Mouse (Mus musculus): ENCODE measurements around the gene Ifih1. TPM values are rescaled to one million over a fixed set of nuclear protein-coding genes. Genes with fewer than 3 reads are reported as not detected.

The Ifih1 gene
- total RNA-seq (2021), result 1 to 10 TPM; 3.2 to 3.5 TPM

- peak in 1 of 2 experiments; percentile 18 for DNase-seq (ENCODE audit: low spot score in 2 of 2)
- intact Hi-C loops (cut with DNase I), result no loop called here
Observed at GRCm38 (mm10) chr2:62646014-62646645, at the start of gene Ifih1. TSS of gene Ifih1 (minus strand) at chr2:62646255.

- intact Hi-C loops (cut with DNase I), result no loop called here
- DNase-seq (ENCODE audit: low spot score in 2 of 2), result no peak
Observed at GRCm38 (mm10) chr2:62685934-62686333, 39.9 kb upstream of the Ifih1 start.

- DNase-seq (ENCODE audit: low spot score in 2 of 2), result no peak
- intact Hi-C loops (cut with DNase I), result no loop called here
Observed at GRCm38 (mm10) chr2:62684989-62685595, 39.0 kb upstream of the Ifih1 start.

- intact Hi-C loops (cut with DNase I), result no loop called here
- peak; percentile 62 to 63 for DNase-seq (ENCODE audit: low spot score in 2 of 2)
Observed at GRCm38 (mm10) chr2:62681667-62682066, 35.6 kb upstream of the Ifih1 start.

DNA sequence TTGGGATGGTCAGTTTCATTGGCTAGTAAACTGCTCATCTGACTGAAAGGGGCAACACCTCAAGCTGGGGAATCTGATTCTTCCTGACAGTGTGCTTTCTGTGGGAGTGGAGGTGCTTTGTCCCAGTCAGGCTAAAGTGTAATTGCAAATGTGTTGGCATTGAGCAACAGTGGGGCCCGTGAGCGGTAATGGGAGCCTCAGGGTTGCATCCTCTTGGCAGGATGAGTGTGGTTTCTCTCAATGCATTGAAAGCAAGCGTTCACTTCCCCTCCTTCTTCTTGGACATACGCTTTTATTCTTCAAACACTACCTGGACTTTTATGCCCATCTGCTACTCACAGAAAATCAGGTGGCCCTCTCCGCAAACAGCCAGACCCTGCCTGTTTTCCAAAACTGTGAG lies 26.7 kb upstream of the Ifih1 start:
- DNase-seq (ENCODE audit: low spot score in 2 of 2), result no peak
- intact Hi-C loops (cut with DNase I), result no loop called here

- intact Hi-C loops (cut with DNase I), result no loop called here
- no peak for DNase-seq (ENCODE audit: low spot score in 2 of 2)
Observed at GRCm38 (mm10) chr2:62670767-62671166, 24.7 kb upstream of the Ifih1 start.

GRCm38 (mm10) chr2:62670301-62670700 lies 24.2 kb upstream of the Ifih1 start:
- no peak for DNase-seq (ENCODE audit: low spot score in 2 of 2)
- intact Hi-C loops (cut with DNase I), result no loop called here

DNA sequence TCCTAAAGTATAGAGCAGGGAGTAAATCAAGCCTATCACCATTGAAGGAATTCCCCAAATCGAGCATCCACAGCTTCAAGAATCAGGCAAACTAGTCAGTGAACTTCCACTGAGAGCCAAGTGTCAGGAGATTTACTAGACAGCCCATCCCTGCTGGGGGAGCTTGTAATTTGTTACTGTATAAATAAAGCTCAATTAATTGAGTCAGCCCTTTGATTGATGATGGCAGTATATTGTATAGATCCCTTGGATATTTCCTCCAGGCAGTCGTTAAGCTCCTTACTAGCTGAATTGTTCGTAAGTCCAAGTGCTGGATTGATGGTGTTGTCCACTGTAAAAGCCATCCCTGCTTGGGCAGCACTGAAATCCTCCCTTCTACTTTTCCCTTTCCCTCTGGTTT lies 23.8 kb upstream of the Ifih1 start:
- intact Hi-C loops (cut with DNase I), result no loop called here
- no peak for DNase-seq (ENCODE audit: low spot score in 2 of 2)

DNA sequence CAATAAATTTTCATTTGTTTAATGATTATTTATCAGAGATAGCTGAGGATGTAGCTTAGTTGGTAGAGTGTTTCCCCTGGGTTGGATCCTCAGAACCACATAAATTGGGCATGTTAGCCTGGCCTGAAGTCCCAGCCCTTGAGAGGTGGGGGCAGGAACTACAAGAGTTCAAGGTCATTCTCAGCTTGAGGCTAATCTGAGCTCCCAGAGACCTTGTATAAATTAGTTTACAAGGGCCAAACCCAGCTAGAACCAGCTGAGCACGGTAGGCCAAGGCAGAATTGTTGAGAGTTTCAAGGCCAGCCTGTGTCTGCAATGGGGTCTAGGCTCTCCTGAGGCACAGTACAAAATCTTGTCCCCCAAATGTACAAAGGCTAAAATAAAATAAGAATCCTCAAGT lies 19.5 kb upstream of the Ifih1 start:
- DNase-seq (ENCODE audit: low spot score in 2 of 2), result no peak
- intact Hi-C loops (cut with DNase I), result no loop called here

DNA sequence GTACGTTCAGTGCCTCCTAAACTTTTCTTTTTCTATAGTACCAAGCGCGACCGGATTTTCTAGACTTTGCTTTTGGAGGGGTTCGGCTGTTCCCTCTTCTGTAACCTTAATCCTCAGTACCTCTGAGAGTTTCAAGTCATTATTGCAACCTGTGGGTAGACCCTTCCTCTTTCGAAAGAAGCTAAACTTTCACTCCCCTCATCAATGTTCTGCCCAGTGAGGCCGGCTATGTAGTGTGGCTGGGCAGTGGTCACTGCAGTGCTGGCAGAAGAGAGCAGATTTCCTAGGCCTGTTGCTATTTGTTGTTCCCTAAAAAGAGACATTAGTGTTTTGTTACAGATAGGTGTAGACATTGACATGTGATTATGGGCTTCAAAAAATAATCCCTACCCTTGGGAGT lies 18.8 kb upstream of the Ifih1 start:
- no peak for DNase-seq (ENCODE audit: low spot score in 2 of 2)
- intact Hi-C loops (cut with DNase I), result no loop called here

- intact Hi-C loops (cut with DNase I), result no loop called here
- DNase-seq (ENCODE audit: low spot score in 2 of 2), result peak; percentile 76 to 81
Observed at GRCm38 (mm10) chr2:62664135-62664670, 18.1 kb upstream of the Ifih1 start, which contains the start of gene Gca. TSS of gene Gca (plus strand) at chr2:62664285.

DNA sequence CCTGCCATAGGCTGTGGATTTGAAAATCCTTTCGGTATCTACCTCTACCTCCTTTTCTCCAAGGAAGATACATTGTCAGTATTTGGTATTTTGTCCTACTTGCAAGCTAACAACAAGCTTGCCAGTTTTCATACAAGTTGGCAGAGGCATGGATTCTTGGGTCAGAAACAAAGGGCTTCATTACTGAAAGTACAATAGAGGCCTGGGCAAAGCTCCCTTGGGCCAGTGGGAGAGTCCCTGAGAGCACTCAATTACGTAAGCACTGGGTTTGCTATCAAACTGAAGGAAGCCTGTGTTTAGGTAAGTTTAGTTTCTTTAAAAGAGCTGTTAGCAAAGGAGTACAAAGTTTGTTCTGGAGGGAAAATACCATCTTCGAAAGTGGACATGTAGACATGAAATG lies 16.5 kb upstream of the Ifih1 start:
- intact Hi-C loops (cut with DNase I), result no loop called here

DNA sequence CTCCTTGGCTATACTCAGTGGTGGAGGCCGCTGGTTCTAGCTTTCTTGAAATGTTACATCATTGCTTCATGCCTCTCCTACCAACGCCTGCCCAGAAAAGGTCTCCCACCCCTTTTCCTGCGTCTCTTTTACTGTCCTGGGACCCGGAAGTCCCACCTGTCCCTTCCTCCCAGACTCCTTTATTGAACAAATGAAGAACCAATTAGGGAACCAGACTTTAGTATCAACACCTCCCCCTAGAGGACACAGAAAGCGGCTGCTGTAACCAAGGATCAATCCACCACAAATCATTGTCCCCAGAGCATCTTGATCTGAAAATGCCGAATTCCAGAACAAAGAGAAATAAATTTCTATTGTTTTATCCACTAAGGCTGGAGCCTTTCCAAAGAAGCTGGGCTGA lies 14.5 kb upstream of the Ifih1 start:
- DNase-seq (ENCODE audit: low spot score in 2 of 2), result no peak
- intact Hi-C loops (cut with DNase I), result no loop called here

More for the DNA sequence above, 16.5 kb upstream of the Ifih1 start:
- no peak for DNase-seq (ENCODE audit: low spot score in 2 of 2)

DNA sequence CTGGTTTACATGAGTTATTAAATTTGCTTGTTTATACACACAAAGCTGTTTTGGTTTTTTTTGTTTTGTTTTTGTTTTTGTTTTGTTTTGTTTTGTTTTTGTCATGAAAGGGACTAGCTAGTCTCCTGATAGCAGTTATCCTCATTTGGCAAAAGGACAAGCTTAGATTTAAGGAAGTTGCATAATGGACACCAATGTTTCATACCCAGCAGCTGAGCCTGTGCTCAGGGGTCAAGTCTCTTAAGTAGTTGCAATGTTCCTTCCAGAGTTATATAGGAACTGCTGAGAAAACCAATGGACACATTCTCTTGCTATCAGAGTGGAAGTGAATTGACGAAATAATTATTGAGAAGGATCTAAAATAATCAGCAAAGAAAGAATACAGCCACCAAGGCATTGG lies 10.0 kb upstream of the Ifih1 start:
- DNase-seq (ENCODE audit: low spot score in 2 of 2), result no peak
- intact Hi-C loops (cut with DNase I), result no loop called here

DNA sequence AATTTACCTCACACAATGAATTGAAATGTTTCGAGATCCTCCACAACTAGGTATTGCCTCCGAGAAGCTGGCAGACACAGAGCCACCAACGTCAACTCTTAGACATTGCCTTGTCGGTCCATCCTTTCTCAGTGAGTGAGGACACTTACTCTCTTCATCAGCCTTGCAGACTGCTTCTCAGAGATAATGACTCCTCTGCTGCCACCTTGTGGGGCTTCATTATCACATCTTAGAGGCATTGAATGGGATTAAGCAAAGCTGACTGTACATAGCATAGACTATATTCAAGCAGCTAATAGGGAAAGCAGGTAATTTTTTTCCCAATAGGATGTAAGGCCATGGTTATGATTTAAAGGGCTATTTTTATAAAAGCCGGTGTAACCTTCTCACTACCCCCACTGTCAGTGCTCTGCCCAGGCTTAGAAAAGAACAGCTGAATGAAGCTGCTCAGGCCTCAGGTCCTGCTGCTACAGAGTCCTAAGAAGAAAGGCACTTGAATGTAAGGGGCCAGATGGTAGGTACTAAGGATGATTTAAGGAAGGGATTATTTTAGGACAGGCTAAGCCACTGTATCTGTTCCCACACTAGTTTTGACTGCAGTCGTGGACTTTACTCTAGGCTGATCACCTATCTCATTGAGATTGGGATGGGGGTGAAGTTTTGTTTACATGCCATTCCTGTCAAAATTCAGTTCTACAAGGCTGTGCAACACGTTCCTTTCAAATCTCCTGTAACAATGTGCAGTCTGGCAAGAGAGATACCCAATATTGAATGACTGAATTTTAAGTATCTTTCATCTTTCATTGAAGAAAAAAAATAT lies 8.7 kb upstream of the Ifih1 start:
- intact Hi-C loops (cut with DNase I), result loop anchor here (5.0 kb wide), 1 partner anchor 798 kb away; no protein-coding TSS in a partner anchor

DNA sequence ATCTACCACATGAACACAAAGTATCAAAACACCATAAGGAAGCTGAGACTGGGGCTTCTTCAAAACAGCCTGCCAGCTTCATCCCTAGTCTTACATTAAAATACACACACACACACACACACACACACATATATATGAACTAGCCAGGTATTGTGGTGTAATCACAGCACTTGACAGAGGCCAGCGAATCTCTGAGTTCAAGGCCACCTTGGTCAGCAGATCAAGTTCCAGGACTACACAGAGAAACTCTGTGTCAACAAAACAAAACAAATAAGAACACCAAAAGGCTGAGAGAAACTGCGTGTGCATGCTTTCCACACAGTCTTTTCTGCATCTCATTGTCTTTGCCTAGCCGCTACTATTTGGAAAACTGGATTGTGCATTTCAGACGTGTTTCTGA lies 6.4 kb upstream of the Ifih1 start:
- no peak for DNase-seq (ENCODE audit: low spot score in 2 of 2)
- intact Hi-C loops (cut with DNase I), result loop anchor here (5.0 kb wide), 1 partner anchor 800 kb away; no protein-coding TSS in a partner anchor

More for the DNA sequence above, 8.7 kb upstream of the Ifih1 start:
- DNase-seq (ENCODE audit: low spot score in 2 of 2), result peak; percentile 39 to 67

- intact Hi-C loops (cut with DNase I), result loop anchor here (5.0 kb wide), 1 partner anchor 800 kb away; no protein-coding TSS in a partner anchor
- DNase-seq (ENCODE audit: low spot score in 2 of 2), result no peak
Observed at GRCm38 (mm10) chr2:62651890-62652289, 5.8 kb upstream of the Ifih1 start.

DNA sequence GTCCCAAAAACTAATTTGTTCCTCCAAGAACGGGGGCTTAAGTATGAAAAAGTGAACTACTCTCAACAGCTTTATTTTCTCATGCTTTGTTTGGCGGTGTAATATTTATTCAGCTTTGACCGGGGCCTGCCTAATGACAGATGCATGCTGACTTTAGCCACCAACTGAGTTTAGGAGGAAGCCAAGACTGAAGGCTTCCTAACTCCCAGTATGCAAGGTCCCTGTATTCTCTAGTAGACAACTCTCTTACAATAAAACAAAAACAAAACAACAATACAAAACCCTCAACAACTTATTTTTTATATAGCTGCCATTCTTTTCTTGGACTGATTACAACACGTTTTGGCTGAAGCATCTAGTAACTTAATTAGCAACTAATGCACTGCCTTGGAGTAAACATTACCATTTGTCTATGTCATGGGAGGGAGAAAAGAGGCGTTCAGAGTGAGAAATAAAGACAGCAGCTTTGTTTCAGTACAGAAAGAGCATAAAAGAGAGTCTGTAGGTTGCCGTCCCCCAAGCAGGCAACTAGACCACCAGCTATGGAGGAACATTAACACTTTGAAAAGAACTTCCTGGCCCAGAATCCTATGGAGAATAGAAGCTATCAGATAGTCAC lies 725 bp upstream of the Ifih1 start:
- intact Hi-C loops (cut with DNase I), result no loop called here
- DNase-seq (ENCODE audit: low spot score in 2 of 2), result no peak

- DNase-seq (ENCODE audit: low spot score in 2 of 2), result no peak
- intact Hi-C loops (cut with DNase I), result no loop called here
Observed at GRCm38 (mm10) chr2:62645475-62645874, 580 bp downstream of the Ifih1 start.

- intact Hi-C loops (cut with DNase I), result no loop called here
- no peak for DNase-seq (ENCODE audit: low spot score in 2 of 2)
Observed at GRCm38 (mm10) chr2:62644891-62645290, 1.2 kb downstream of the Ifih1 start.

All from left cerebral cortex, postnatal 36 days (tissue).